Mouse (Mus musculus): ENCODE results near the gene Stat4. TPM values are rescaled to one million over a fixed set of nuclear protein-coding genes. Genes with fewer than 3 reads are reported as not detected.

Stat4 gene
- polyA plus RNA-seq, 1 experiment from 2014 or later = not detected

GRCm38 (mm10) chr1:52120191-52120590 is 133.2 kb downstream of the Stat4 start:
- DNase-seq (ENCODE audit: low read depth, low spot score) (no peak), ATAC-seq (no peak)
- in situ Hi-C loops (cut with MboI; ENCODE audit: low pct_unique_long_range_greater_than_20kb) = no loop called here
- CTCF ChIA-PET = interaction anchor here (1.6 kb wide), 1 partner anchor 27 kb away, joined by 4 read pairs; no protein-coding TSS in a partner anchor
- TF ChIP-seq CTCF (IDR thresholded peaks at IDR 0.05) = no peak
- no peaks in the 10 kb centered on the region for H3K27me3 ChIP-seq
- POLR2A ChIA-PET = no interaction called here

- H3K27me3 ChIP-seq = no peaks in the 10 kb centered on the region
- DNase-seq (ENCODE audit: low read depth, low spot score) (no peak), ATAC-seq (no peak)
- POLR2A ChIA-PET = no interaction called here
- in situ Hi-C loops (cut with MboI; ENCODE audit: low pct_unique_long_range_greater_than_20kb) = no loop called here
- CTCF ChIA-PET = interaction anchor here (1.1 kb wide), 1 partner anchor 9 kb away, joined by 3 read pairs; no protein-coding TSS in a partner anchor
- no peak for TF ChIP-seq CTCF (IDR thresholded peaks at IDR 0.05)
Observed at GRCm38 (mm10) chr1:52121052-52121451, 134.1 kb downstream of the Stat4 start.

- no peak for TF ChIP-seq CTCF (IDR thresholded peaks at IDR 0.05)
- DNase-seq (ENCODE audit: low read depth, low spot score) = no peak
Observed at GRCm38 (mm10) chr1:52124818-52125217, 137.9 kb downstream of the Stat4 start.

GRCm38 (mm10) chr1:52127350-52127749 is 140.4 kb downstream of the Stat4 start:
- ChIA-PET POLR2A (no interaction called here), CTCF (no interaction called here)
- ATAC-seq = no peak
- no peak for DNase-seq (ENCODE audit: low read depth, low spot score)
- H3K27me3 ChIP-seq = no peaks in the 10 kb centered on the region
- in situ Hi-C loops (cut with MboI; ENCODE audit: low pct_unique_long_range_greater_than_20kb) = no loop called here
- TF ChIP-seq CTCF (IDR thresholded peaks at IDR 0.05) = no peak

More at GRCm38 (mm10) chr1:52124818-52125217, 137.9 kb downstream of the Stat4 start:
- POLR2A ChIA-PET = no interaction called here
- ATAC-seq = no peak
- no peaks in the 10 kb centered on the region for H3K27me3 ChIP-seq
- in situ Hi-C loops (cut with MboI; ENCODE audit: low pct_unique_long_range_greater_than_20kb) = no loop called here
- CTCF ChIA-PET = interaction anchor here (1.1 kb wide), 1 partner anchor 10 kb away, joined by 3 read pairs; no protein-coding TSS in a partner anchor

GRCm38 (mm10) chr1:52129794-52130193 is 142.8 kb downstream of the Stat4 start:
- in situ Hi-C loops (cut with MboI; ENCODE audit: low pct_unique_long_range_greater_than_20kb) = no loop called here
- no peak for TF ChIP-seq CTCF (IDR thresholded peaks at IDR 0.05)
- no peaks in the 10 kb centered on the region for H3K27me3 ChIP-seq
- POLR2A ChIA-PET = no interaction called here
- DNase-seq (ENCODE audit: low read depth, low spot score) (no peak), ATAC-seq (no peak)
- CTCF ChIA-PET = interaction anchor here (1.1 kb wide), 1 partner anchor 30 kb away, joined by 3 read pairs; no protein-coding TSS in a partner anchor

GRCm38 (mm10) chr1:52131787-52132377 is 144.9 kb downstream of the Stat4 start:
- ATAC-seq (no peak), DNase-seq (ENCODE audit: low read depth, low spot score) (no peak)
- no peak for TF ChIP-seq CTCF (IDR thresholded peaks at IDR 0.05)
- ChIA-PET POLR2A (no interaction called here), CTCF (interaction anchor here (0.9 to 3.7 kb wide), 3 partner anchors 8 to 18 kb away, joined by 3 to 19 read pairs (median 3); no protein-coding TSS in a partner anchor)
- in situ Hi-C loops (cut with MboI; ENCODE audit: low pct_unique_long_range_greater_than_20kb) = no loop called here
- no peaks in the 10 kb centered on the region for H3K27me3 ChIP-seq

- ATAC-seq (no peak), DNase-seq (ENCODE audit: low read depth, low spot score) (no peak)
- no peaks in the 10 kb centered on the region for H3K27me3 ChIP-seq
- no peak for TF ChIP-seq CTCF (IDR thresholded peaks at IDR 0.05)
- in situ Hi-C loops (cut with MboI; ENCODE audit: low pct_unique_long_range_greater_than_20kb) = no loop called here
- ChIA-PET POLR2A (no interaction called here), CTCF (interaction anchor here (0.9 to 3.7 kb wide), 2 partner anchors 14 to 20 kb away, joined by 3 to 19 read pairs; no protein-coding TSS in a partner anchor)
Observed at GRCm38 (mm10) chr1:52133254-52133653, 146.3 kb downstream of the Stat4 start.

GRCm38 (mm10) chr1:52137292-52137691 is 150.3 kb downstream of the Stat4 start:
- POLR2A ChIA-PET = no interaction called here
- in situ Hi-C loops (cut with MboI; ENCODE audit: low pct_unique_long_range_greater_than_20kb) = no loop called here

GRCm38 (mm10) chr1:52140534-52140933 is 153.6 kb downstream of the Stat4 start:
- no peak for TF ChIP-seq CTCF (IDR thresholded peaks at IDR 0.05)
- ATAC-seq (no peak), DNase-seq (ENCODE audit: low read depth, low spot score) (no peak)
- ChIA-PET POLR2A (no interaction called here), CTCF (interaction anchor here (1.0 kb wide), 1 partner anchor 39 kb away, joined by 4 read pairs; no protein-coding TSS in a partner anchor)
- H3K27me3 ChIP-seq = no peaks in the 10 kb centered on the region
- in situ Hi-C loops (cut with MboI; ENCODE audit: low pct_unique_long_range_greater_than_20kb) = loop anchor here (10.0 kb wide), 1 partner anchor 494 kb away; the partner anchor contains the start of gene Nemp2

More at GRCm38 (mm10) chr1:52137292-52137691, 150.3 kb downstream of the Stat4 start:
- CTCF ChIA-PET = interaction anchor here (1.0 to 1.4 kb wide), 2 partner anchors 9 to 23 kb away, joined by 3 to 5 read pairs; no protein-coding TSS in a partner anchor
- TF ChIP-seq CTCF (IDR thresholded peaks at IDR 0.05) = no peak
- DNase-seq (ENCODE audit: low read depth, low spot score) (no peak), ATAC-seq (no peak)
- H3K27me3 ChIP-seq = no peaks in the 10 kb centered on the region

GRCm38 (mm10) chr1:52141482-52141881 is 154.5 kb downstream of the Stat4 start:
- DNase-seq (ENCODE audit: low read depth, low spot score) (no peak), ATAC-seq (no peak)
- ChIA-PET POLR2A (no interaction called here), CTCF (interaction anchor here (1.2 kb wide), 1 partner anchor 165 kb away, joined by 3 read pairs; no protein-coding TSS in a partner anchor)
- no peak for TF ChIP-seq CTCF (IDR thresholded peaks at IDR 0.05)
- in situ Hi-C loops (cut with MboI; ENCODE audit: low pct_unique_long_range_greater_than_20kb) = loop anchor here (10.0 kb wide), 1 partner anchor 493 kb away; the partner anchor contains the start of gene Nemp2
- H3K27me3 ChIP-seq = no peaks in the 10 kb centered on the region

GRCm38 (mm10) chr1:52142117-52142516 is 155.2 kb downstream of the Stat4 start:
- ChIA-PET CTCF (interaction anchor here (0.7 to 1.2 kb wide), 2 partner anchors 113 to 164 kb away, joined by 3 read pairs; no protein-coding TSS in a partner anchor), POLR2A (no interaction called here)
- no peaks in the 10 kb centered on the region for H3K27me3 ChIP-seq
- in situ Hi-C loops (cut with MboI; ENCODE audit: low pct_unique_long_range_greater_than_20kb) = loop anchor here (10.0 kb wide), 1 partner anchor 493 kb away; the partner anchor contains the start of gene Nemp2
- no peak for TF ChIP-seq CTCF (IDR thresholded peaks at IDR 0.05)
- DNase-seq (ENCODE audit: low read depth, low spot score) (no peak), ATAC-seq (no peak)
